Mouse (Mus musculus) midbrain, embryonic 16.5 days (tissue): ENCODE measurements around the gene Nol7. TPM values are rescaled to one million over a fixed set of nuclear protein-coding genes. Genes with fewer than 3 reads are reported as not detected.

ENCODE experiments used
- ATAC-seq: fragments of 200-750 bp; cut with Nextera tagmentation; 2 replicates; pipeline ENCODE4 v1.8.0; 2017; ENCODE audit warnings: moderate TSS enrichment
- H3K27ac ChIP-seq: fragments of 300-500 bp; sonication (generic); 2 replicates; pipeline ENCODE4 v1.5.1; 2014; ENCODE audit warnings: mild to moderate bottlenecking, low read length, mixed read lengths
- H3K27me3 ChIP-seq: fragments of 300-500 bp; sonication (generic); 2 replicates; pipeline ENCODE4 v1.6.1; 2014; ENCODE audit warnings: low read depth, low read length, mixed read lengths; ENCODE audit not compliant: control insufficient read depth, insufficient read depth
- H3K36me3 ChIP-seq: fragments of 300-500 bp; sonication (generic); 2 replicates; pipeline ENCODE4 v1.6.1; 2014; ENCODE audit warnings: mild to moderate bottlenecking, low read length, moderate library complexity, mixed read lengths; ENCODE audit not compliant: control insufficient read depth, insufficient read depth
- H3K4me1 ChIP-seq: fragments of 300-500 bp; sonication (generic); 2 replicates; pipeline ENCODE4 v1.6.1; 2014; ENCODE audit warnings: mild to moderate bottlenecking, low read length, mixed read lengths; ENCODE audit not compliant: control insufficient read depth, insufficient read depth
- H3K4me2 ChIP-seq: fragments of 300-500 bp; sonication (generic); 2 replicates; pipeline ENCODE4 v1.6.1; 2014; ENCODE audit warnings: mild to moderate bottlenecking, low read length, mixed read lengths
- H3K4me3 ChIP-seq: fragments of 300-500 bp; sonication (generic); 2 replicates; pipeline ENCODE4 v1.5.1; 2014; ENCODE audit warnings: low read depth, mild to moderate bottlenecking, low read length, moderate library complexity, mixed read lengths
- H3K9ac ChIP-seq: fragments of 300-500 bp; sonication (generic); 2 replicates; pipeline ENCODE4 v1.6.1; 2014; ENCODE audit warnings: low read depth, low read length, mixed read lengths
- H3K9me3 ChIP-seq: fragments of 300-500 bp; sonication (generic); replicated peaks from 2 replicates; pipeline ENCODE4 v1.6.1; 2014; ENCODE audit warnings: mild to moderate bottlenecking, low read length, mixed read lengths; ENCODE audit not compliant: control insufficient read depth, poor library complexity, severe bottlenecking
- WGBS: fragments of 180-500 bp; shearing (Covaris S2); extraction: QIAGEN DNeasy Blood & Tissue Kit; methylation state at CpG from one replicate; pipeline ENCODE4 v1.1.7; 2014; 5-methylcytosine and 5-hydroxymethylcytosine counted together
- polyA plus RNA-seq: library from polyadenylated mRNA; unstranded; fragments of >200 nt; fragmentation: Nextera tagmentation; extraction: Ambion mirVana; gene quantifications from 2 replicates; pipeline ENCODE4 v1.2.1, GENCODE M21; 2015

Nol7 gene
- polyA plus RNA-seq, 1 experiment from 2014 or later, result 161 TPM

DNA sequence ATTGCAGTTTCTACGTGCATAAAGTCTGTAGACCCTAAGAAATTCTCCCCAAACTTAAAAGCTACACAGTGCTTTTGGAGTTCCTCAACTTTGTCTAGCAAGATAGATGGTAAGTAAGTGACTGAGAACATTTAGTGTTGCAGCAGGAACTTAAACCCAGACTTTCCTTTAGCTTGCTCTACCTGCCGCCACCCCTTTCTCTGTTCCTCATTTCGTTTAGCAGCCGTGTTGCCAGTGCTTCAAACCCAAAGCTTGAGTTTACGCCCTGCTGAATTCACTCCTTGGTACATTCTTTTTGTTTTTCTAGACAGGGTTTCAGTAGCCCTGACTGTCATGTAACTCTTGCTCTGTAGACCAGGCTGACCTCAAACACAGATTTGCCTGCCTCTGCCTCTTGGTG lies 1.4 kb downstream of the Nol7 start:
- ATAC-seq, result no peak
- Histone ChIP-seq H3K9ac (no peak overlapping the region), H3K4me2 (peak overlapping the region; percentile 63), H3K27ac (no peak overlapping the region), H3K36me3 (peaks cover 9% of the 10 kb centered on the region), H3K4me1 (peaks cover 10% of the 10 kb centered on the region), H3K27me3 (no peaks in the 10 kb centered on the region), H3K4me3 (no peak overlapping the region), H3K9me3 (no peaks in the 10 kb centered on the region)
- 94% methylated on average over 5 of the region's 5 CpGs for WGBS

DNA sequence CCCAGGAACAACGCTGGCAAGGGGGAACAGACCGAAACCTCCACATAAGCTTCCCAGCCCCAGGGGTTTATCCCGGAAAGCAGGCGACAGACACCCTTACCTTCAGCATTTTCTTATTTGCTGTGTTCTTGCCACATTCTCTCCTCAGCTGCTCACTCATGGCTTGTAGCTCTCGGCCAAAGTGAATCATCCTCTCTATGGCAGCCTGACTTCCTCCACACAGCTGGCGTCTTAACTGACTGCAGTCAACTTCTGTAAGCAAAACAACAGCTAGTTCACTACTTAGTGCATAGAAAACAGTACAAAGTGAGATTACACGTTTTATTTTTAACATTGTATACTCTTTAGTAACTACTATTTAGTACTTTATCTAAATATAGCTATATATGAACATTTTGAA lies 14.1 kb downstream of the Nol7 start:
- H3K4me1 ChIP-seq, result no peaks in the 10 kb centered on the region
- H3K4me2 ChIP-seq, result no peak overlapping the region
- H3K36me3 ChIP-seq, result peaks cover 24% of the 10 kb centered on the region
- no peak overlapping the region for H3K9ac ChIP-seq
- H3K27me3 ChIP-seq, result no peaks in the 10 kb centered on the region
- 86% methylated on average over 7 of the region's 7 CpGs for WGBS
- H3K27ac ChIP-seq, result no peak overlapping the region
- H3K9me3 ChIP-seq, result no peaks in the 10 kb centered on the region
- ATAC-seq, result no peak
- no peak overlapping the region for H3K4me3 ChIP-seq

DNA sequence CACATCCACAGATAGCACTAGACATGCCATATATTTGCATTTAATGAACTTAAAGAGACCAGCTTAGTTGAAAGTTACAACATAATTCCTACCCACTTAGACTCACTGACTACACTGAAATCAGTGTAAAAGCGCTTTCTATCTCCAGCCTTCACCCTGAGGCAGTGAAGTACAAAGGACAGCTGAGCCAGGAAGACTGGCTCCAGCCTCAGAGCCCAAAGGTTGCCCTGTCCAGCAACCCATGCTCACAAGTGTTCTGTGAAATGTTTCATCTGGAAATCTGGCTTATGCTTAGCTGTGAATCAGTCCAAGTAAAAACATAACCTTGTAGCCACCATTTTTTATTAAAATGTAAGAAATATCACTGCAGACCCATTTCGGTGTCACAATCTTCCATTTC lies 15.4 kb downstream of the Nol7 start:
- ATAC-seq, result no peak
- Histone ChIP-seq H3K4me1 (no peaks in the 10 kb centered on the region), H3K9me3 (no peaks in the 10 kb centered on the region), H3K4me3 (no peak overlapping the region), H3K9ac (no peak overlapping the region), H3K4me2 (no peak overlapping the region), H3K27ac (no peak overlapping the region), H3K27me3 (no peaks in the 10 kb centered on the region), H3K36me3 (peaks cover 30% of the 10 kb centered on the region)
- 87% methylated on average over 2 of the region's 2 CpGs for WGBS

DNA sequence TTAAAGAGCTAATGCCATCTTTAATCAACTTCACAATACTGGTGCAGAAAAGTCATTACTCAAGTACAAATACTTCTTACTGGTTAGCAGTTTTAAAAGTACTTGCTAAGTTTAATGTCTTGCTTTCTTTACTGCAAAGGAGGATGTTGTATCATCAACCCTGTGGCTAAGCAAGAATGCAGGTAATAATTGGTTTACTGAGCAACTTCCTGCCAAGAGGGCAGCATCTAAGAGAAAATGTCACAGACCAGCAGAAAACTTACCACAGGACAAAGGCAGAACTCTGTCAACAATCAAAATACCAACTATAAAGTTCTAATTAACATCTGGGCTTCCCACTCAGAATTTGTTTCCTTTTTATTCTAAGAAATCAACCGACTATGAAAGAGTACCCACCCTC lies 17.1 kb downstream of the Nol7 start:
- Histone ChIP-seq H3K4me1 (no peaks in the 10 kb centered on the region), H3K4me3 (no peak overlapping the region), H3K27ac (no peak overlapping the region), H3K36me3 (peaks cover 32% of the 10 kb centered on the region), H3K9ac (no peak overlapping the region), H3K9me3 (no peaks in the 10 kb centered on the region), H3K4me2 (no peak overlapping the region), H3K27me3 (no peaks in the 10 kb centered on the region)
- ATAC-seq, result no peak
- 83% methylated on average over 1 of the region's 1 CpGs for WGBS

DNA sequence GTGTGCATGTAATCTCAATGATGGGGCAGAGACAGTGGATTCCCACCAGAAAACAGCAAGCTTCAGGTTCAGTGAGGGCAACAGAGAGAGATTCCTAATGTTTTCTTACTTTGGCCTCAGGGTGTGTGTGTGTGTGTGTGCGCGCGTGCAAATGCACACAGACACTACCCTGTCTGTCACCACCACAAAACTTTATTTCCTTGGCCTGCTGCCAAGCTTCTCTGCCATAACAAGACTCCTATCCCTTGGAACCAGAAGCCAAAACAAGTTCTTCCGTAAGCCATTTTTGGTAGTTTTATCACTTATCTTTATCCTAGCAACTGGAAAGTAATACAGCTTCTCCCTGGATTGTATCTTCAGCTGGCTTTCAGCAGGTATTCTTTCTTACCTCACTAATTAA lies 30.2 kb downstream of the Nol7 start:
- no peak for ATAC-seq
- H3K27me3 ChIP-seq, result no peaks in the 10 kb centered on the region
- H3K9me3 ChIP-seq, result no peaks in the 10 kb centered on the region
- H3K27ac ChIP-seq, result no peak overlapping the region
- 0 out of 2 replicates have a peak, but pooled peaks cover 3% of the 10 kb centered on the region for H3K4me1 ChIP-seq
- 100% methylated on average over 4 of the region's 4 CpGs for WGBS
- H3K36me3 ChIP-seq, result no peaks in the 10 kb centered on the region
- no peak overlapping the region for H3K9ac ChIP-seq
- no peak overlapping the region for H3K4me3 ChIP-seq
- H3K4me2 ChIP-seq, result no peak overlapping the region

DNA sequence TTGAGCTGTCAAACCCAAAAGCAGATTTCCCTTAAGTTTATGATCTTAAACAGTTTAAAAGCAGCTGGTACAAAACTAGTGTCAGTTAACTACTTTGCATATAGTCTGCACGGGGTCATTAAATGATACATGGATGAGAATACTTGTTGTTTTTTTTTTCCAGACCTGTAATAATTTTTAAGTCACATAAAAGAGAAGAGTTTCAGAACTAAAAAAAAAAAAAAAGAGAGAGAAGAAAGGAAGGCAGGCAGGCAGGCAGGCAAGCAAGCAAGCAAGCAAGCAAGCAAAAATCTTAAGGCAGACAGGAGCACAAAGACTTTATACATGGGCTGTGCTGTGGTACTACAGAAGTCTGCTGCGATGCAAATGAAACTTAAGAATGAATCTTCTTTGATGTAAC lies 35.2 kb downstream of the Nol7 start:
- no peak overlapping the region for H3K4me3 ChIP-seq
- no peak overlapping the region for H3K27ac ChIP-seq
- ATAC-seq, result no peak
- H3K9me3 ChIP-seq, result no peaks in the 10 kb centered on the region
- H3K4me2 ChIP-seq, result no peak overlapping the region
- H3K9ac ChIP-seq, result no peak overlapping the region
- H3K27me3 ChIP-seq, result no peaks in the 10 kb centered on the region
- H3K36me3 ChIP-seq, result no peaks in the 10 kb centered on the region
- 0 out of 2 replicates have a peak, but pooled peaks cover 3% of the 10 kb centered on the region for H3K4me1 ChIP-seq
- WGBS, result 80% methylated on average over 2 of the region's 2 CpGs

DNA sequence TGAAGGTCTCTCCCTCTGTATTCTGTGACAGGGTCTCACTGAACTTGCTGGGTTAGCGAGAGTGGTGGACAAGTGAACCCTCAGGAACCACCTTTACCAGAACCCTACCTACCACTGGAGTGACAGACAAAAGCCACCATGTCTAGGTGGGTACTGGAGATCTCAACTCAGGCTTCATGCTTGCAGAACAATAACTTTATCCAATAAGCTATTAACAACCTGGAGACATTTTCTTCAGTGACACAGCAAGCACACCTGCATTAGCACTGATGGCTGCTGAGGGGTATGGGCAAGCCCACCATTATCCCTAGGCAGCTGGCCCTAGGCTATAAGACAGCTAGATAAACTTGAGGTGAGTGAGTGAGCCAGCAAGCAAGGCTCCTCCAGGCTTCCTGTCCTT lies 42.2 kb downstream of the Nol7 start:
- H3K36me3 ChIP-seq, result no peaks in the 10 kb centered on the region
- peaks cover 3% of the 10 kb centered on the region; the same call in 1 of the 2 replicates for H3K4me1 ChIP-seq
- 85% methylated on average over 1 of the region's 1 CpGs for WGBS
- no peak overlapping the region for H3K9ac ChIP-seq
- H3K4me2 ChIP-seq, result no peak overlapping the region
- H3K9me3 ChIP-seq, result no peaks in the 10 kb centered on the region
- H3K4me3 ChIP-seq, result no peak overlapping the region
- H3K27me3 ChIP-seq, result no peaks in the 10 kb centered on the region
- no peak overlapping the region for H3K27ac ChIP-seq
- ATAC-seq, result no peak

DNA sequence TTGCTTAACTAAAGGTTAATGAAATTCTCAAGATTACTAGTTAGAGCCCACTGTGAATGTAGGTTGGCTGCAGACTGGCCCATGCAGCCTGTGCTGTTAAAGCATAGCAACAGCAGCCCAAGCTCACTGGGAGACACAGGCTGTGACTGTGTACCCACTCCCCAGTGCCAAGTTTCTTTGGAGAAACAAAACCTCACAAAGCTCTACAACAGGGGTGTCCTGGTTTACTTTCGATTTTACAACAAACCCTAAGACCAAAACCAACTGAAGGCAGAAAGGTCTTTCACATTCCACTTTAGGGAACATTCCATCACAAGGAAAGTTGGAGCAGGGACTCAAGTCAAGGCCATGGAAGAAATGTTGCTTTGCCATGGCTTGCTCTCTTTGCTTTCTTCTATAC lies 44.4 kb downstream of the Nol7 start:
- H3K36me3 ChIP-seq, result no peaks in the 10 kb centered on the region
- H3K4me1 ChIP-seq, result peaks cover 3% of the 10 kb centered on the region; the same call in 1 of the 2 replicates
- ATAC-seq, result no peak
- no peak overlapping the region for H3K4me2 ChIP-seq
- no peak overlapping the region for H3K9ac ChIP-seq
- H3K4me3 ChIP-seq, result no peak overlapping the region
- H3K27ac ChIP-seq, result no peak overlapping the region; the same call in 1 of the 2 replicates
- 85% methylated on average over 1 of the region's 1 CpGs for WGBS
- H3K9me3 ChIP-seq, result no peaks in the 10 kb centered on the region
- H3K27me3 ChIP-seq, result no peaks in the 10 kb centered on the region

DNA sequence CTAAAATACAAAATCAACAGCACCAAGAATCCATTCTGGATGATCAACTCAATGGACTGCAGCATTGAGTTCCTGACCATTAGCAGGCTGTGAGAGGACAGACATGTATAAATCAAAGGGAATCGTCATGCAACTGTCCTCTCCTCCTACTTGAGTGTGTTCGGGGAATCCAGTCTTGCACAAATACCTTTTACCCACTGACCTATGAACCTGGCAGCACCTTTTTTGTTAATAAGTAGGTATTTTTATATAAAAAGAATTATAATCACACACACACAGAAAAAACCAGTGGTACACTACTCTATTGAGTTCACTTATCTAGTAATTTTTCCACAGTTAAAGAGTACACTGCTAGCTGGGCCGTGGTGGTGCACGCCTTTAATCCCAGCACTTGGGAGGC lies 45.5 kb downstream of the Nol7 start:
- Histone ChIP-seq H3K27ac (no peak overlapping the region), H3K9me3 (no peaks in the 10 kb centered on the region), H3K36me3 (no peaks in the 10 kb centered on the region), H3K27me3 (no peaks in the 10 kb centered on the region), H3K4me3 (no peak overlapping the region), H3K9ac (no peak overlapping the region), H3K4me1 (peaks cover 3% of the 10 kb centered on the region; the same call in 1 of the 2 replicates), H3K4me2 (no peak overlapping the region)
- no peak for ATAC-seq
- WGBS, result 95% methylated on average over 4 of the region's 4 CpGs
